Mouse (Mus musculus): ENCODE results near the gene Eln.

- TF ChIP-seq GATA1 (IDR thresholded peaks at IDR 0.05; ENCODE audit: borderline replicate concordance, low read length) (no peak), TAL1 (conservative IDR thresholded peaks at IDR 0.05; ENCODE audit: low read depth, low read length) (no peak), CTCF (IDR thresholded peaks at IDR 0.05; ENCODE audit: low read depth, low read length) (no peak), GATA2 (IDR thresholded peaks at IDR 0.05; ENCODE audit: borderline replicate concordance, low read depth, low read length) (no peak), POLR2AphosphoS5 (IDR thresholded peaks at IDR 0.05; ENCODE audit: insufficient replicate concordance, low read depth, low read length) (no peak)
These were observed 59.9 kb downstream of the Eln start for GRCm38 (mm10) chr5:134687187-134687586.
